Mouse (Mus musculus): ENCODE measurements around the gene Abhd16b. TPM values are rescaled to one million over a fixed set of nuclear protein-coding genes. Genes with fewer than 3 reads are reported as not detected.

Gene Abhd16b
- polyA plus RNA-seq, 1 experiment: not detected

GRCm38 (mm10) chr2:181472256-181472827 is 20.7 kb upstream of the Abhd16b start:
- TF ChIP-seq GATA1 (IDR thresholded peaks at IDR 0.05; ENCODE audit: low read length): no peak

- TF ChIP-seq GATA1 (IDR thresholded peaks at IDR 0.05; ENCODE audit: low read length): no peak
Measured at GRCm38 (mm10) chr2:181483120-181483519, 9.9 kb upstream of the Abhd16b start.

- no peak for TF ChIP-seq GATA1 (IDR thresholded peaks at IDR 0.05; ENCODE audit: low read length)
Measured at GRCm38 (mm10) chr2:181483562-181484318, 9.3 kb upstream of the Abhd16b start.

DNA sequence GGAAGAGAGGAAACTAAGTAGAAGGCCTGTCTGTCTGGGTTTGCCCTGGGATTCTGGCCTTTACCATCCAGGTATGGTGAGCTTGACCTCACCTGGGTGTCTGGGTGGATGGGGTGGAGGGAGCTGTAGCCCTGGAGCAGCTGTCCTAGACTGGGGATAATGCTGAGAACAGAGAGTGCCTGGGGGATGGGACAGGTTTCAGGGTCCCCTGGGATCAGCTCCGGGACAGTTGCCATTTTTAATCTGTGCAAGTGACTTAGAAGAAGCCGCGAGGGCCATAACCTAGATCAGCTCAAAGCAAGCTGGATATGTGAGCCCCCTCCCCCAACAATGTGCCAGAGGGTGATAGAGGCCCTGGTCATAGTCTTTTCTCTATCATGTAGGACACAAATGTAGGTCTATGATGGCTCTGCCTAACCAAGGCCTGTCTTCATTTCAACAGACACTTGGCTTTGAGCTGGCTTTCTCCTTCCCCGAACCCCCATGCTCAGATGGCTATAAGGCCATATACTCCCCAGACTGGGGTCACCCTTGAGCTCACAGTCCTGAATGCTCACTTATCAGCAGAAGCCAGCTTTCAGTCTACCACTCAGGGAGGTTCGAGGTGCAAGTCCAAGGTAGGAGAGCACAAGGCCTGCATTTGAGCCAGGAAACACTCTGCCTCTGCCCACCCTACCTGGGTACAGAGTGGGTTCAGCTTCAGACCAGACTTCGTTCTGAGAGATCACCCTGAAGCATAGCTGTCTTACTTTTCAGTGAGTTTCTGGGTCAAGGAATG is 8.4 kb upstream of the Abhd16b start:
- no peak for TF ChIP-seq GATA1 (IDR thresholded peaks at IDR 0.05; ENCODE audit: low read length)

DNA sequence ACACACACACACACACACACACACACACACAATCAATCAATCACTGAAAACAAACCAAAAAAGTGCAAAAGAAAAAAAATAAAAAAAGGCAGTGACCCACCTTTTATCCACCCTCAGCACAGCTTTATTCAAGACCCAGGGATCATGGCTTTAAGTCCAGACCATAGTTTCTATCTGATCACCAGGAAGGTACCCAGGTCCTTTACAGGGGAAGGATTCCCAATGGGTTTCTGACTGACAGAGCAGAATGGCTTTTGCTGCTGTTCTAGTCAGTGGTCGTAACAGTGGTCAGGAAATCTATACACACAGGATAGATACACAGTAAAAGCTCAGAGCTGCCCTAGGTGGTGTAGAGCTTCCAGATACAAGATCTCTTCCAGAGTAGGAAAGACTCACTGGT is 7.3 kb upstream of the Abhd16b start:
- TF ChIP-seq GATA1 (IDR thresholded peaks at IDR 0.05; ENCODE audit: low read length): no peak

DNA sequence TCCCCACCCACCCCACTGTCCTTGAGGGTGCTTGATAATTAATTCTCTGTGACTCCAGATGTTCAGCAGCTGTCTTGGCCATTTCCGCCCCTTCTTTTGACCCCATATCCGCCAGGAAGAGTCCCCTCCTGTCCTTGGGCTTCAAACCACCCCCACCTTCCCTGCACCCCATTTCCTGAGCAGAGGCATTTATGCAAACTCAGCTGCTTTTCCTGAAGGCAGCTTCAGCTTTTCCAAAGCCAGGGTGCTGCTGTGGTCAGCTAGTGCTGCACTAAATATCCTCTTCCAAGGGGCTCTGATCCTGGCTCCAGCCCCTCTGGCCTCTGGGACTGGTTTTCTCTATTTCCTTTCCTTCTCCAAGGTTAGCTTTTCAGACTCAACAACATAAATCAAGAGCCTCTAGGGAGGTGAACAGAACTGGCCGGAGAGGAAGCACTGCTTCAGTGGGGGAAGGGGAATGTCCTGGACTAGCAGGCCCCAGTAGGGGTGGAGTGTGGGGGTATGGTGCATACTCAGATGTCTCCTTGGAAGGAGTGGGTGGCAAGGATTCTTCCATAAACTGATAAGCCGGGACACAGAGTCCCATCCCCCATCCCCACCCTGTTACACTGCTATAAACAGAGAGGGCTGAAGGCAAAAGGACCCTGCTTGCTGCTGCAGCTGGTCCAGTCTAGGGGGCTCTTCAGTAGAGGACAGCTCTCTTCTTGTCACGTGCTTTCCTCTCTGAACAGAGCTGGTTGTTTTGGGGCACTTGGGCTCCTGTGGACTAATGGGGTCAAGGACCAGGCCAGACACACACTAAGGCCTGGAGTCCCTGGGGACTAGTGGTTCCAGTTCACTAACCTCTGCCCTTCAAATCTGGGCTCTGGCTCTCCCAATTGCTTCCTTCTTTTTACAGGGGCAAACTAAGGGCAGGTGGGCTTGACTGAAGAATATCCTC is 5.4 kb upstream of the Abhd16b start:
- no peak for TF ChIP-seq GATA1 (IDR thresholded peaks at IDR 0.05; ENCODE audit: low read length)

- TF ChIP-seq GATA1 (IDR thresholded peaks at IDR 0.05; ENCODE audit: low read length): no peak
Measured at GRCm38 (mm10) chr2:181491432-181492205, 1.4 kb upstream of the Abhd16b start.

DNA sequence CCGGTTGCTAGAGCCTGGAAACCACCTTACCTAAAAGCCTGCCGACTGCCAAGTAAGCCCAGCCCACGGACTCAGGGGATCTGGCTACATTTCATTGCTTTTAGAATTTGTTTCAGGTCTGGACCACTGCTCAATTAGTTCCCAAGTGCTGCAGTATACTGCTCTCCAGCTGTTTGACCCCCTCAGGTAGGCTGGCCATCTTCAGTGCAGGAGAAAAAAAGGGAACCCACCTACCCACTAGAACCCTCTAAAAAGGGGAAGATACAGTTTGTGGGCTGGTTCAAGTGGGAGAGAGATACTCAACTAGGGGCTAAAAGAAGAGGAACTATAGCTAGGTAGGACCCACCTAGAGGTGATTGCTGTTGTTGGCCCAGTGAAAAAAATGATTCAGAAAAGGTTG is 800 bp upstream of the Abhd16b start:
- no peak for TF ChIP-seq GATA1 (IDR thresholded peaks at IDR 0.05; ENCODE audit: low read length)

- TF ChIP-seq GATA1 (IDR thresholded peaks at IDR 0.05; ENCODE audit: low read length): no peak
Measured at GRCm38 (mm10) chr2:181494266-181494945, 1.4 kb downstream of the Abhd16b start.

GRCm38 (mm10) chr2:181496281-181496680 is 3.3 kb downstream of the Abhd16b start:
- no peak for TF ChIP-seq GATA1 (IDR thresholded peaks at IDR 0.05; ENCODE audit: low read length)

GRCm38 (mm10) chr2:181496831-181497547 is 4.0 kb downstream of the Abhd16b start, which contains the start of gene Tpd52l2:
Gene Tpd52l2 (plus strand): TSS chr2:181497142.
- no peak for TF ChIP-seq GATA1 (IDR thresholded peaks at IDR 0.05; ENCODE audit: low read length)

- no peak for TF ChIP-seq GATA1 (IDR thresholded peaks at IDR 0.05; ENCODE audit: low read length)
Measured at GRCm38 (mm10) chr2:181497548-181497875, 4.5 kb downstream of the Abhd16b start.

- no peak for TF ChIP-seq GATA1 (IDR thresholded peaks at IDR 0.05; ENCODE audit: low read length)
Measured at GRCm38 (mm10) chr2:181498644-181499043, 5.6 kb downstream of the Abhd16b start.

All from G1E-ER4 (cell line).